In the genomic region with DNA sequence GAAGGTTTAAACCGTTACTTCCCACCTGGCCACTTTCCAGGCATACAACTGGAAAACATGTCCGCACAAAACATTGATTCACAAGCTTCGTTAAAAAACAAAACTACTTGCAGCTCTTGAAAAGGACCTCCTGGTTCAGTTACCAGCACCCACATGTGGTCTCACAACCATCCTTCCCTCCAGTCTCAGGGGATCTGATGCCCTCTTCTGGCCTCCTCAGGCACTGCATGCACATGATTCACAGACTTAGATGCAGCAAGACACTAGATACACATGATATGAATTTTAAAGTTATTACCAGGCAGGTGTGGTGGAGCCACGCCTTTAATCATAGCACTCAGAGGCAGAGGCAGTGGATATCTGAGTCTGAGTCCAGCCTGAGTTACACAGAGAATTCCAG, we compare ENCODE assay signal across 17 mouse cellular contexts. TPM values are rescaled to one million over a fixed set of nuclear protein-coding genes. Genes with fewer than 3 reads are reported as not detected.
DNase-seq lines count a peak whose midpoint lies in the region; ATAC-seq and TF ChIP-seq lines count a peak whose summit lies in the region.
"Had no signal": no experiment of that assay in that cellular context is flagged by ENCODE, and none has a peak within 500 bp of the region (broad histone marks: within the 10 kb centered on the region; RNA-seq: fewer than 3 reads in every experiment).

No protein-coding gene starts in this region.

- no peak overlapping the region for H3K27ac ChIP-seq in intestine, postnatal 0 days (ENCODE audit: low read depth, low read length)
- no peak overlapping the region for H3K27ac ChIP-seq in intestine, embryonic 16.5 days (ENCODE audit: low read length)
- H3K27ac ChIP-seq in lung, postnatal 0 days (ENCODE audit: low read length) = no peak overlapping the region
- H3K27ac ChIP-seq in MEL (ENCODE audit: control insufficient read depth, low read depth, low read length) = no peak overlapping the region
- no peak overlapping the region for H3K27ac ChIP-seq in forebrain, embryonic 13.5 days
- H3K27ac ChIP-seq: embryonic facial prominence, embryonic 15.5 days; forebrain, embryonic 12.5 days; limb, embryonic 13.5 days; midbrain, embryonic 12.5 days; stomach, embryonic 15.5 days had no signal

- no peak for DNase-seq in lung, postnatal 0 days (ENCODE audit: low spot score)
- DNase-seq in lung, postnatal 36 days = no peak
- DNase-seq in MEL (ENCODE audit: low read depth, low spot score) = peak; percentile 67
- no peak for DNase-seq in spleen, postnatal 36 days (ENCODE audit: low spot score in 2 of 2)
- DNase-seq: adrenal gland, postnatal 10 days; cerebellum, adult 8-10 months; kidney, postnatal 10 days; layer of hippocampus, adult 9-11 months had no signal

- TF ChIP-seq EP300 in lung, postnatal 0 days (IDR thresholded peaks at IDR 0.05) = no peak
- TF ChIP-seq EP300 in MEL (IDR thresholded peaks at IDR 0.05; ENCODE audit: low read depth in 1 of 2, low read length in 2 of 2) = no peak

- no peaks in the 10 kb centered on the region for H3K4me1 ChIP-seq in intestine, postnatal 0 days (replicated peaks; ENCODE audit: control insufficient read depth, insufficient read depth, low read length)
- no peaks in the 10 kb centered on the region for H3K4me1 ChIP-seq in intestine, embryonic 16.5 days (ENCODE audit: control insufficient read depth, insufficient read depth, low read length)
- no peaks in the 10 kb centered on the region for H3K4me1 ChIP-seq in lung, postnatal 0 days (ENCODE audit: insufficient read depth, low read depth, low read length)
- no peaks in the 10 kb centered on the region for H3K4me1 ChIP-seq in MEL (ENCODE audit: control insufficient read depth in 1 of 2, insufficient read depth in 2 of 2, low read length in 2 of 2)
- H3K4me1 ChIP-seq in forebrain, embryonic 13.5 days = no peaks in the 10 kb centered on the region
- H3K4me1 ChIP-seq: embryonic facial prominence, embryonic 15.5 days; forebrain, embryonic 12.5 days; limb, embryonic 13.5 days; midbrain, embryonic 12.5 days; stomach, embryonic 15.5 days had no signal

- no peaks in the 10 kb centered on the region for H3K9me3 ChIP-seq in intestine, postnatal 0 days (ENCODE audit: control insufficient read depth)
- H3K9me3 ChIP-seq in intestine, embryonic 16.5 days (ENCODE audit: control insufficient read depth, low read length) = no peaks in the 10 kb centered on the region
- no peaks in the 10 kb centered on the region for H3K9me3 ChIP-seq in lung, postnatal 0 days (ENCODE audit: low read length)
- H3K9me3 ChIP-seq in MEL (replicated peaks; ENCODE audit: insufficient read depth, low read length) = no peaks in the 10 kb centered on the region
- H3K9me3 ChIP-seq in forebrain, embryonic 13.5 days (replicated peaks) = peaks cover 6% of the 10 kb centered on the region; the same call in 1 of the 2 replicates
- H3K9me3 ChIP-seq: embryonic facial prominence, embryonic 15.5 days; limb, embryonic 13.5 days; midbrain, embryonic 12.5 days; stomach, embryonic 15.5 days had no signal

- H3K9ac ChIP-seq in intestine, postnatal 0 days (ENCODE audit: low read depth, low read length) = no peak overlapping the region
- H3K9ac ChIP-seq in intestine, embryonic 16.5 days (ENCODE audit: low read depth, low read length) = no peak overlapping the region
- H3K9ac ChIP-seq in lung, postnatal 0 days (replicated peaks; ENCODE audit: low read depth) = no peak overlapping the region
- H3K9ac ChIP-seq in MEL (ENCODE audit: control insufficient read depth, low read depth, low read length, poor library complexity, severe bottlenecking) = no peak overlapping the region
- H3K9ac ChIP-seq in forebrain, embryonic 13.5 days = no peak overlapping the region
- H3K9ac ChIP-seq: embryonic facial prominence, embryonic 15.5 days; forebrain, embryonic 12.5 days; limb, embryonic 13.5 days; midbrain, embryonic 12.5 days; stomach, embryonic 15.5 days had no signal

- 96% methylated on average over 4 of the region's 4 CpGs for WGBS in intestine, postnatal 0 days
- 93% methylated on average over 4 of the region's 4 CpGs for WGBS in intestine, embryonic 16.5 days
- WGBS in lung, postnatal 0 days = 95% methylated on average over 4 of the region's 4 CpGs
- WGBS in forebrain, embryonic 13.5 days = 96% methylated on average over 4 of the region's 4 CpGs

- no peaks in the 10 kb centered on the region for H3K79me2 ChIP-seq in MEL (ENCODE audit: control insufficient read depth, insufficient read depth, low read length, poor library complexity)

- H3K27me3 ChIP-seq in intestine, postnatal 0 days (replicated peaks; ENCODE audit: control insufficient read depth, insufficient read depth, low read length) = no peaks in the 10 kb centered on the region
- no peaks in the 10 kb centered on the region for H3K27me3 ChIP-seq in intestine, embryonic 16.5 days (replicated peaks; ENCODE audit: control insufficient read depth, insufficient read depth, low read length)
- no peaks in the 10 kb centered on the region for H3K27me3 ChIP-seq in lung, postnatal 0 days (replicated peaks; ENCODE audit: insufficient read depth, low read length)
- no peaks in the 10 kb centered on the region for H3K27me3 ChIP-seq in MEL (ENCODE audit: control insufficient read depth in 1 of 2, insufficient read depth in 2 of 2, low read length in 2 of 2)
- H3K27me3 ChIP-seq in forebrain, embryonic 13.5 days = no peaks in the 10 kb centered on the region
- H3K27me3 ChIP-seq: embryonic facial prominence, embryonic 15.5 days; forebrain, embryonic 12.5 days; limb, embryonic 13.5 days; midbrain, embryonic 12.5 days; stomach, embryonic 15.5 days had no signal

- TF ChIP-seq POLR2A in MEL (IDR thresholded peaks at IDR 0.05; ENCODE audit: control insufficient read depth in 1 of 2, insufficient read depth in 1 of 2, low read depth in 1 of 2, low read length in 2 of 2, poor library complexity in 1 of 2) = no peak

- peak; percentile 54 for TF ChIP-seq CTCF in intestine, postnatal 0 days (IDR thresholded peaks at IDR 0.05; ENCODE audit: low read depth)
- peak; percentile 42; the same call in 1 of the 2 replicates for TF ChIP-seq CTCF in lung, postnatal 0 days (IDR thresholded peaks at IDR 0.05)
- peak; percentile 54 to 65 (median 57) for TF ChIP-seq CTCF in MEL (IDR thresholded peaks at IDR 0.05 in 2 of 3, conservative IDR thresholded peaks at IDR 0.05 in 1 of 3; ENCODE audit: control insufficient read depth in 1 of 3, insufficient read depth in 1 of 3, low read depth in 2 of 3, low read length in 3 of 3, poor library complexity in 1 of 3, severe bottlenecking in 1 of 3)

- no peak for ATAC-seq in intestine, postnatal 0 days
- no peak for ATAC-seq in intestine, embryonic 16.5 days
- ATAC-seq in lung, postnatal 0 days = no peak
- ATAC-seq in forebrain, embryonic 13.5 days = no peak

- peaks cover 9% of the 10 kb centered on the region for H3K36me3 ChIP-seq in intestine, postnatal 0 days (ENCODE audit: control insufficient read depth, insufficient read depth)
- H3K36me3 ChIP-seq in intestine, embryonic 16.5 days (ENCODE audit: control insufficient read depth, insufficient read depth, low read length) = peaks cover 7% of the 10 kb centered on the region; the same call in 1 of the 2 replicates
- H3K36me3 ChIP-seq in lung, postnatal 0 days (ENCODE audit: insufficient read depth, low read length) = no peaks in the 10 kb centered on the region
- peaks cover 0 to 9% of the 10 kb centered on the region in 2 experiments; a peak in 2 of 4 replicates for H3K36me3 ChIP-seq in MEL (ENCODE audit: control insufficient read depth in 1 of 2, insufficient read depth in 2 of 2, low read length in 2 of 2)
- peaks cover 23% of the 10 kb centered on the region for H3K36me3 ChIP-seq in forebrain, embryonic 13.5 days (ENCODE audit: poor library complexity, severe bottlenecking)
- H3K36me3 ChIP-seq: stomach, embryonic 15.5 days had no signal

- peak; percentile 16 for TF ChIP-seq RAD21 in MEL (IDR thresholded peaks at IDR 0.05; ENCODE audit: low read depth, low read length)

- no peak overlapping the region for H3K4me2 ChIP-seq in intestine, postnatal 0 days (replicated peaks; ENCODE audit: low read depth)
- no peak overlapping the region for H3K4me2 ChIP-seq in intestine, embryonic 16.5 days (ENCODE audit: low read depth, low read length)
- no peak overlapping the region for H3K4me2 ChIP-seq in lung, postnatal 0 days (replicated peaks; ENCODE audit: low read depth, low read length)
- H3K4me2 ChIP-seq in forebrain, embryonic 13.5 days = no peak overlapping the region
- H3K4me2 ChIP-seq: embryonic facial prominence, embryonic 15.5 days; forebrain, embryonic 12.5 days; limb, embryonic 13.5 days; midbrain, embryonic 12.5 days; stomach, embryonic 15.5 days had no signal

- no peak overlapping the region for H3K4me3 ChIP-seq in intestine, postnatal 0 days (ENCODE audit: low read depth, low read length)
- no peak overlapping the region for H3K4me3 ChIP-seq in intestine, embryonic 16.5 days (ENCODE audit: low read length)
- H3K4me3 ChIP-seq in lung, postnatal 0 days (ENCODE audit: low read depth, low read length) = no peak overlapping the region
- H3K4me3 ChIP-seq in MEL (ENCODE audit: control insufficient read depth in 1 of 2, insufficient read depth in 1 of 2, low read depth in 2 of 2, low read length in 2 of 2) = no peak overlapping the region
- H3K4me3 ChIP-seq in forebrain, embryonic 13.5 days = no peak overlapping the region
- H3K4me3 ChIP-seq: embryonic facial prominence, embryonic 15.5 days; forebrain, embryonic 12.5 days; limb, embryonic 13.5 days; midbrain, embryonic 12.5 days; myocyte; stomach, embryonic 15.5 days had no signal

TF ChIP-seq in MEL, 35 proteins besides CTCF, POLR2A, EP300 and RAD21:
- peak; percentile 31 for TF ChIP-seq SMC3 (IDR thresholded peaks at IDR 0.05; ENCODE audit: low read depth, low read length)
- TF ChIP-seq TCF12 (IDR thresholded peaks at IDR 0.05; ENCODE audit: low read depth, low read length) = no peak
- TF ChIP-seq ZC3H11A (IDR thresholded peaks at IDR 0.05; ENCODE audit: low read depth, low read length) = no peak
- TF ChIP-seq MAZ (IDR thresholded peaks at IDR 0.05; ENCODE audit: low read depth, low read length) = no peak
- TF ChIP-seq CHD1 (IDR thresholded peaks at IDR 0.05; ENCODE audit: low read depth, low read length) = no peak
- no peak for TF ChIP-seq GABPA (IDR thresholded peaks at IDR 0.05; ENCODE audit: low read depth, low read length)
- TF ChIP-seq TAL1 (IDR thresholded peaks at IDR 0.05; ENCODE audit: low read length) = no peak

RNA-seq across cellular contexts. Expression of gene Sec31a, which starts 21.1 kb away (rescaled TPM):
- polyA plus RNA-seq in intestine, postnatal 0 days (2015; fragmentation: Nextera tagmentation; extraction: Ambion mirVana) = 230 and 242 TPM in 2 replicates
- 183 and 215 TPM in 2 replicates for polyA plus RNA-seq in intestine, embryonic 16.5 days (2015; fragmentation: Nextera tagmentation; extraction: Ambion mirVana)
- 94.8 and 96.3 TPM in 2 replicates for polyA plus RNA-seq in lung, postnatal 0 days (2015; fragmentation: Nextera tagmentation; extraction: Ambion mirVana)
- 60.5 and 61.2 TPM in 2 replicates for total RNA-seq in MEL (2012; rRNA removed)
- polyA plus RNA-seq in MEL (2012; ENCODE audit: insufficient read depth in 1 of 2, insufficient read length in 2 of 2, low read depth in 1 of 2, low replicate concordance in 2 of 2, missing spikeins in 1 of 2) = 100 to 1,000 TPM in 1 of 2 experiments, not detected in 1; 165 TPM
- 76.7 and 78.0 TPM in 2 replicates for polyA plus RNA-seq in forebrain, embryonic 13.5 days (2015; fragmentation: Nextera tagmentation; extraction: Ambion mirVana)
